Mouse (Mus musculus) myocyte (in vitro differentiated cells): Measurements from ENCODE around the gene Acbd4.
A peak's percentile ranks its signal among the peaks of the same experiment; 100 is the strongest.

Experiments
- CEBPB ChIP-seq: IDR thresholded peaks from 2 replicates; pipeline ENCODE4 v1.6.1; 2011; ENCODE audit warnings: mild to moderate bottlenecking, moderate library complexity; ENCODE audit not compliant: poor library complexity, insufficient read depth, severe bottlenecking
- E2F4 ChIP-seq: IDR thresholded peaks from one replicate; pipeline ENCODE4 v1.6.1; 2011; ENCODE audit warnings: mild to moderate bottlenecking, control low read depth, moderate library complexity; ENCODE audit not compliant: insufficient read depth
- MAX ChIP-seq: IDR thresholded peaks from one replicate; pipeline ENCODE4 v1.6.1; 2011; ENCODE audit warnings: low read depth, mild to moderate bottlenecking, control low read depth
- MYOD1 ChIP-seq, 3 experiments: IDR thresholded peaks; one replicate each; pipeline ENCODE4 v1.6.1; 2011; ENCODE audit warnings: control low read depth in 2 of 3, low read depth in 2 of 3, mild to moderate bottlenecking in 2 of 3, moderate library complexity in 1 of 3; ENCODE audit not compliant: insufficient read length in 2 of 3, control insufficient read depth in 1 of 3
- MYOG ChIP-seq, 3 experiments: IDR thresholded peaks; one replicate each; pipeline ENCODE4 v1.6.1; 2011; ENCODE audit warnings: control low read depth in 2 of 3, low read depth in 2 of 3, mild to moderate bottlenecking in 2 of 3; ENCODE audit not compliant: insufficient read length in 2 of 3, control insufficient read depth in 1 of 3, insufficient read depth in 1 of 3
- POLR2A ChIP-seq: IDR thresholded peaks from one replicate; pipeline ENCODE4 v1.6.1; 2011; ENCODE audit warnings: low read depth, mild to moderate bottlenecking, control low read depth, moderate library complexity; ENCODE audit not compliant: insufficient read length
- POLR2AphosphoS2 ChIP-seq: IDR thresholded peaks from one replicate; pipeline ENCODE4 v1.6.1; 2011; ENCODE audit warnings: low read depth, control low read depth; ENCODE audit not compliant: insufficient read length
- REST ChIP-seq: IDR thresholded peaks from one replicate; pipeline ENCODE4 v1.6.1; 2011; ENCODE audit warnings: mild to moderate bottlenecking, control low read depth, moderate library complexity; ENCODE audit not compliant: insufficient read depth, insufficient read length
- TCF12 ChIP-seq: IDR thresholded peaks from one replicate; pipeline ENCODE4 v1.6.1; 2011; ENCODE audit warnings: mild to moderate bottlenecking, control low read depth; ENCODE audit not compliant: poor library complexity, insufficient read depth, severe bottlenecking
- TCF3 ChIP-seq: IDR thresholded peaks from one replicate; pipeline ENCODE4 v1.6.1; 2011; ENCODE audit warnings: low read depth, control low read depth; ENCODE audit not compliant: insufficient read length
- USF1 ChIP-seq: IDR thresholded peaks from one replicate; pipeline ENCODE4 v1.6.1; 2011; ENCODE audit warnings: low read depth, mild to moderate bottlenecking, control low read depth, moderate library complexity

DNA sequence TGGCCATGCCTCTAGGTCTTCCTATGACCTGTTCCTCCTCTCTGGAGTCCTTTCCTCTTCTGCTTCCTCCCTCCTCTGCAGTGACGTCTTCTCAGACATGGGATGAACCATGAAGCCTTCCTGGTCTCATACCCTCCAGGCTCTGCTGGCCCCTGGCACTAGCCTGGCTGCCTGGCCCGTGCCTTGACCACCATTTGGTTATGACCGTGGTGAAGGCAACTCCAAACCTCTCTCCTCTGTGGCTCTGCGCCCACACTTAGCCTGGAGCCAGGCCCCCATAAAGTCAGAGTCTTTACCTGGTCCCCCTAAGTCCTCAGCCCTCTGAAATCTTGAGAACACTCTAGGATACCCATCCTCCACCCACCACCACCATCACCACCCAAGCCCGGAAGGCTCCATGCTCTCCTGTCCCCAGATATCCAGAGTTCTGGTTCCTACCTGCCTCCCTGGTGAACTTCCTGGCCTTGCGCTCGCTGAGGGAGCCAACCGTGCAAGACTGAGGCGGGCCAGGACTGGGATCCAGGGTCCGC lies 27.3 kb upstream of the Acbd4 start:
- TF ChIP-seq POLR2A (peak; percentile 0), REST (no peak), E2F4 (no peak), TCF12 (no peak), MYOD1 (IDR thresholded peaks at IDR 0.05; ENCODE audit: control insufficient read depth in 1 of 3, insufficient read length in 2 of 3, low read depth in 2 of 3) (no peak), CEBPB (no peak), USF1 (no peak), MYOG (IDR thresholded peaks at IDR 0.05; ENCODE audit: control insufficient read depth in 1 of 3, insufficient read depth in 1 of 3, insufficient read length in 2 of 3, low read depth in 2 of 3) (no peak), TCF3 (no peak), POLR2AphosphoS2 (no peak), MAX (no peak)
